12 mouse cellular contexts compared by ENCODE assay signal in genomic region chr5:115052546-115052945, GRCm38 (mm10). TPM values are rescaled to one million over a fixed set of nuclear protein-coding genes. Genes with fewer than 3 reads are reported as not detected.
DNase-seq lines count a peak whose midpoint lies in the region; ATAC-seq and TF ChIP-seq lines count a peak whose summit lies in the region.
"Had no signal": no experiment of that assay in that cellular context is flagged by ENCODE, and none has a peak within 500 bp of the region (broad histone marks: within the 10 kb centered on the region; RNA-seq: fewer than 3 reads in every experiment).

No protein-coding gene starts in this region.

- no peaks in the 10 kb centered on the region for H3K4me1 ChIP-seq in forebrain, postnatal 0 days (ENCODE audit: insufficient read depth)
- peaks cover 6% of the 10 kb centered on the region; the same call in 1 of the 2 replicates for H3K4me1 ChIP-seq in forebrain, embryonic 10.5 days
- H3K4me1 ChIP-seq in liver, embryonic 13.5 days (replicated peaks): peaks cover 97% of the 10 kb centered on the region
- H3K4me1 ChIP-seq in liver, embryonic 11.5 days (replicated peaks; ENCODE audit: control insufficient read depth, insufficient read depth, low read length): peaks cover 76% of the 10 kb centered on the region

- no peaks in the 10 kb centered on the region for H3K9me3 ChIP-seq in forebrain, postnatal 0 days (ENCODE audit: low read length)
- H3K9me3 ChIP-seq in forebrain, embryonic 10.5 days: no peaks in the 10 kb centered on the region
- no peaks in the 10 kb centered on the region for H3K9me3 ChIP-seq in liver, embryonic 13.5 days (replicated peaks)
- H3K9me3 ChIP-seq in liver, embryonic 11.5 days (ENCODE audit: control insufficient read depth, low read length): no peaks in the 10 kb centered on the region

- no peak overlapping the region for H3K4me2 ChIP-seq in forebrain, postnatal 0 days (ENCODE audit: low read depth)
- H3K4me2 ChIP-seq in liver, embryonic 13.5 days: no peak overlapping the region
- H3K4me2 ChIP-seq in liver, embryonic 11.5 days: no peak overlapping the region

- TF ChIP-seq POLR2A in brain, embryonic 14.5 days (IDR thresholded peaks at IDR 0.05; ENCODE audit: borderline replicate concordance, extremely low read depth, insufficient read depth, insufficient read length, poor library complexity, severe bottlenecking): no peak

- H3K4me3 ChIP-seq in forebrain, postnatal 0 days (ENCODE audit: low read depth, low read length): no peak overlapping the region
- H3K4me3 ChIP-seq in forebrain, embryonic 10.5 days: no peak overlapping the region
- no peak overlapping the region for H3K4me3 ChIP-seq in liver, embryonic 13.5 days (replicated peaks)
- no peak overlapping the region for H3K4me3 ChIP-seq in liver, embryonic 11.5 days (ENCODE audit: low read depth, low read length)
- H3K4me3 ChIP-seq: layer of hippocampus, adult 2 months had no signal

- 68% methylated on average over 8 of the region's 8 CpGs for WGBS in forebrain, postnatal 0 days
- WGBS in forebrain, embryonic 10.5 days: 93% methylated on average over 8 of the region's 8 CpGs
- 70% methylated on average over 8 of the region's 8 CpGs for WGBS in liver, embryonic 13.5 days (ENCODE audit: insufficient replicate concordance)
- 73% methylated on average over 8 of the region's 8 CpGs for WGBS in liver, embryonic 11.5 days

- TF ChIP-seq CTCF in forebrain, postnatal 0 days (IDR thresholded peaks at IDR 0.05; ENCODE audit: low read depth): no peak
- TF ChIP-seq CTCF in brain, embryonic 14.5 days (IDR thresholded peaks at IDR 0.05; ENCODE audit: borderline replicate concordance, extremely low read depth, insufficient read depth, insufficient read length): no peak

- H3K27me3 ChIP-seq in forebrain, postnatal 0 days (ENCODE audit: insufficient read depth, low read length): no peaks in the 10 kb centered on the region
- no peaks in the 10 kb centered on the region for H3K27me3 ChIP-seq in forebrain, embryonic 10.5 days (ENCODE audit: poor library complexity, severe bottlenecking)
- no peaks in the 10 kb centered on the region for H3K27me3 ChIP-seq in liver, embryonic 13.5 days
- no peaks in the 10 kb centered on the region for H3K27me3 ChIP-seq in liver, embryonic 11.5 days (replicated peaks; ENCODE audit: control insufficient read depth, insufficient read depth, low read length)

- peak; percentile 82 for ATAC-seq in forebrain, postnatal 0 days
- no peak for ATAC-seq in liver, embryonic 13.5 days (ENCODE audit: low read depth)
- ATAC-seq in liver, embryonic 11.5 days (replicated peaks; ENCODE audit: low FRiP score): no peak

- DNase-seq in forebrain, postnatal 0 days: peak; percentile 32
- no peak for DNase-seq in forebrain, embryonic 10.5 days (ENCODE audit: extremely low spot score, low spot score)
- no peak for DNase-seq in liver, embryonic 13.5 days
- no peak for DNase-seq in liver, embryonic 11.5 days (ENCODE audit: low spot score)
- peak; percentile 60 for DNase-seq in brain, embryonic 14.5 days (ENCODE audit: low read depth)
- DNase-seq in kidney, postnatal 10 days: peak; percentile 30
- DNase-seq in adrenal gland, adult 18-20 months (ENCODE audit: low spot score in 2 of 2): no peak
- no peak for DNase-seq in frontal cortex, postnatal 14 days (ENCODE audit: low spot score in 2 of 2)
- DNase-seq: left cerebral cortex, postnatal 4 days; thymus, adult 2 months had no signal

- H3K27ac ChIP-seq in forebrain, postnatal 0 days (ENCODE audit: low read depth, low read length): no peak overlapping the region
- H3K27ac ChIP-seq in forebrain, embryonic 10.5 days: no peak overlapping the region
- H3K27ac ChIP-seq in liver, embryonic 13.5 days: peak overlapping the region; percentile 25; the same call in 1 of the 2 replicates
- H3K27ac ChIP-seq in liver, embryonic 11.5 days (ENCODE audit: low read depth, low read length): no peak overlapping the region
- H3K27ac ChIP-seq: layer of hippocampus, adult 2 months had no signal

- no peak overlapping the region for H3K9ac ChIP-seq in forebrain, postnatal 0 days
- no peak overlapping the region for H3K9ac ChIP-seq in liver, embryonic 13.5 days
- H3K9ac ChIP-seq in liver, embryonic 11.5 days (ENCODE audit: low read depth, low read length): no peak overlapping the region

- H3K36me3 ChIP-seq in forebrain, postnatal 0 days (ENCODE audit: insufficient read depth): no peaks in the 10 kb centered on the region
- 0 out of 2 replicates have a peak, but pooled peaks cover 10% of the 10 kb centered on the region for H3K36me3 ChIP-seq in forebrain, embryonic 10.5 days (replicated peaks)
- 0 out of 2 replicates have a peak, but pooled peaks cover 4% of the 10 kb centered on the region for H3K36me3 ChIP-seq in liver, embryonic 13.5 days
- H3K36me3 ChIP-seq in liver, embryonic 11.5 days (ENCODE audit: control insufficient read depth, insufficient read depth, low read length): no peaks in the 10 kb centered on the region

RNA-seq across cellular contexts. Expression of gene Sppl3, which starts 41.6 kb away (rescaled TPM):
- 79.1 and 114 TPM in 2 replicates for total RNA-seq in forebrain, postnatal 0 days (2014; rRNA removed)
- 36.0 and 43.5 TPM in 2 replicates for polyA plus RNA-seq in forebrain, postnatal 0 days (2015; fragmentation: Nextera tagmentation; extraction: Ambion mirVana)
- 11.8 and 13.3 TPM in 2 replicates for polyA plus RNA-seq in forebrain, embryonic 10.5 days (2016; fragmentation: Nextera tagmentation; extraction: Ambion mirVana)
- 4.2 and 4.7 TPM in 2 replicates for polyA plus RNA-seq in liver, embryonic 13.5 days (2015; fragmentation: Nextera tagmentation; extraction: Ambion mirVana)
- polyA plus RNA-seq in liver, embryonic 11.5 days (2014; fragmentation: Nextera tagmentation; extraction: Ambion mirVana): 14.8 and 17.6 TPM in 2 replicates
- 129 TPM in 2 replicates for polyA plus RNA-seq in brain, embryonic 14.5 days (2012; rRNA removed)
- 10 to 100 TPM; 40.0 to 44.0 TPM for total RNA-seq in adrenal gland, adult 18-20 months (2021)

RNA-seq across cellular contexts. Expression of gene Gm10401, which starts 45.5 kb away (rescaled TPM):
- total RNA-seq in forebrain, postnatal 0 days (2014; rRNA removed): not detected in 2 replicates
- 32.5 and 44.0 TPM in 2 replicates for polyA plus RNA-seq in forebrain, postnatal 0 days (2015; fragmentation: Nextera tagmentation; extraction: Ambion mirVana)
- 18.3 and 22.9 TPM in 2 replicates for polyA plus RNA-seq in forebrain, embryonic 10.5 days (2016; fragmentation: Nextera tagmentation; extraction: Ambion mirVana)
- polyA plus RNA-seq in liver, embryonic 13.5 days (2015; fragmentation: Nextera tagmentation; extraction: Ambion mirVana): 11.1 and 12.0 TPM in 2 replicates
- 19.5 and 25.1 TPM in 2 replicates for polyA plus RNA-seq in liver, embryonic 11.5 days (2014; fragmentation: Nextera tagmentation; extraction: Ambion mirVana)
- polyA plus RNA-seq in brain, embryonic 14.5 days (2012; rRNA removed): not detected in 2 replicates
- total RNA-seq in adrenal gland, adult 18-20 months (2021): not detected
- total RNA-seq: hematopoietic stem cell, adult 5-6 weeks; layer of hippocampus, adult 2 months; left cerebral cortex, postnatal 4 days had no signal
- polyA plus RNA-seq: thymus, adult 2 months had no signal

Comparison
In these comparisons a context has a peak if more than half of its experiments do, and no peak if none do; other contexts are left out.
1. DNase-seq: peak in forebrain, postnatal 0 days (single experiment), brain, embryonic 14.5 days (single experiment) and kidney, postnatal 10 days (single experiment); none in forebrain, embryonic 10.5 days (single experiment), liver, embryonic 13.5 days (single experiment), liver, embryonic 11.5 days (single experiment), adrenal gland, adult 18-20 months (0 of 2) and frontal cortex, postnatal 14 days (0 of 2).
2. RNA of gene Gm10401, which starts 45.5 kb away (polyA plus RNA-seq): 32.5 to 44.0 TPM in forebrain, postnatal 0 days, 19.5 to 25.1 TPM in liver, embryonic 11.5 days, 18.3 to 22.9 TPM in forebrain, embryonic 10.5 days and 11.1 to 12.0 TPM in liver, embryonic 13.5 days; not detected in brain, embryonic 14.5 days; every median in the first group is over 10 times any median in the second.